Mouse (Mus musculus) spleen, adult 12 weeks (tissue): ENCODE results near the gene Grhpr.
"Not testable (repeated sequence)": the region's sequence is repeated elsewhere in the genome, so short reads cannot be mapped to it uniquely, and the experiment has no call there.

Source experiments
- DNase-seq: peaks from one replicate; pipeline ENCODE4 v3.0.0; 2022; ENCODE audit warnings: low spot score

Grhpr gene

GRCm38 (mm10) chr4:44981280-44981973, at the start of gene Grhpr:
Grhpr (plus strand) TSS chr4:44981395.
- DNase-seq: peak; percentile 80

- DNase-seq: no peak
Measured at GRCm38 (mm10) chr4:44931732-44932131, 49.5 kb upstream of the Grhpr start.

- no peak for DNase-seq
Measured at GRCm38 (mm10) chr4:44938359-44939340, 42.5 kb upstream of the Grhpr start.

GRCm38 (mm10) chr4:44939576-44940249, 41.5 kb upstream of the Grhpr start:
- no peak for DNase-seq

GRCm38 (mm10) chr4:44940286-44940685, 40.9 kb upstream of the Grhpr start:
- DNase-seq: no peak

GRCm38 (mm10) chr4:44942237-44942636, 39.0 kb upstream of the Grhpr start:
- DNase-seq: no peak

GRCm38 (mm10) chr4:44943480-44943879, 37.7 kb upstream of the Grhpr start:
- no peak for DNase-seq

- no peak for DNase-seq
Measured at GRCm38 (mm10) chr4:44944426-44945075, 36.6 kb upstream of the Grhpr start.

- not testable (repeated sequence) for DNase-seq
Measured at GRCm38 (mm10) chr4:44946126-44946525, 35.1 kb upstream of the Grhpr start.

GRCm38 (mm10) chr4:44947464-44947863, 33.7 kb upstream of the Grhpr start:
- no peak for DNase-seq

- DNase-seq: no peak
Measured at GRCm38 (mm10) chr4:44948314-44948713, 32.9 kb upstream of the Grhpr start.

- no peak for DNase-seq
Measured at GRCm38 (mm10) chr4:44953041-44953440, 28.2 kb upstream of the Grhpr start.

- DNase-seq: no peak
Measured at GRCm38 (mm10) chr4:44958776-44959175, 22.4 kb upstream of the Grhpr start.

- no peak for DNase-seq
Measured at GRCm38 (mm10) chr4:44959220-44959619, 22.0 kb upstream of the Grhpr start.

GRCm38 (mm10) chr4:44963156-44963555, 18.0 kb upstream of the Grhpr start:
- no peak for DNase-seq

- no peak for DNase-seq
Measured at GRCm38 (mm10) chr4:44965175-44965574, 16.0 kb upstream of the Grhpr start.

- DNase-seq: no peak
Measured at GRCm38 (mm10) chr4:44965736-44966135, 15.5 kb upstream of the Grhpr start.

- DNase-seq: peak; percentile 21
Measured at GRCm38 (mm10) chr4:44967402-44967801, 13.8 kb upstream of the Grhpr start.

- no peak for DNase-seq
Measured at GRCm38 (mm10) chr4:44970056-44970455, 11.1 kb upstream of the Grhpr start.

- peak; percentile 43 for DNase-seq
Measured at GRCm38 (mm10) chr4:44970612-44971110, 10.5 kb upstream of the Grhpr start.

- peak; percentile 80 for DNase-seq
Measured at GRCm38 (mm10) chr4:44973450-44973849, 7.7 kb upstream of the Grhpr start.

- DNase-seq: no peak
Measured at GRCm38 (mm10) chr4:44973871-44974270, 7.3 kb upstream of the Grhpr start.
